Comparison of ENCODE assay signal across 8 mouse cellular contexts in the genomic region with DNA sequence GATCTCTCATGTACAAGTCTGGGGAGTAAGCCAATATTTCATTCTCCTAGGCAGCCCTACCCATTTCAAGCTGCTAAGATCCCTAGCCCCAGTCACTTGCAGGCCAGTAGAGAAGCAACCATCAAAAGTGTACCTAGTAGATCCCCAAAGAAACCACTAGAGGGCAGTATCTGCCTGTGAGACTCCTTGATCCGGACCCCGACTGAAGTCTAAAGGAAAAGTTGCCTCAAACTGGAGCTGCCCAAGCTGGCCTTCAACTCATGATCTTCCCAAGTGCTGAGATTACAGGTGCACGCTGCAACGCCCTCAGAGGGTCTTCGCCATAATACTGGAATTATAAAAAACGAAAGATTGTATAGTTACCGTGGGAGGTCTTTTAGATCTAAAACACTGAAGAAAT. TPM values are rescaled to one million over a fixed set of nuclear protein-coding genes. Genes with fewer than 3 reads are reported as not detected.
DNase-seq lines count a peak whose midpoint lies in the region; ATAC-seq and TF ChIP-seq lines count a peak whose summit lies in the region.
"Had no signal": no experiment of that assay in that cellular context is flagged by ENCODE, and none has a peak within 500 bp of the region (broad histone marks: within the 10 kb centered on the region; RNA-seq: fewer than 3 reads in every experiment).

No protein-coding gene starts in this region.

- peaks cover 23% of the 10 kb centered on the region for H3K4me1 ChIP-seq in E14TG2a.4 (replicated peaks; ENCODE audit: low read depth, low read length)
- H3K4me1 ChIP-seq in heart, postnatal 0 days (ENCODE audit: control insufficient read depth, insufficient read depth), result no peaks in the 10 kb centered on the region
- H3K4me1 ChIP-seq in lung, embryonic 15.5 days, result no peaks in the 10 kb centered on the region
- H3K4me1 ChIP-seq: limb, embryonic 12.5 days had no signal

- no peak overlapping the region for H3K27ac ChIP-seq in heart, postnatal 0 days (ENCODE audit: low read depth)
- H3K27ac ChIP-seq in lung, embryonic 15.5 days, result no peak overlapping the region
- H3K27ac ChIP-seq: limb, embryonic 12.5 days had no signal

- DNase-seq in T-cell, adult 2 months (ENCODE audit: low spot score), result peak; percentile 29
- DNase-seq in embryo, embryonic 10.5 days (ENCODE audit: low spot score), result peak; percentile 92
- DNase-seq in heart, postnatal 0 days (ENCODE audit: low spot score), result peak; percentile 82
- DNase-seq in layer of hippocampus, adult 11-12 months (ENCODE audit: low spot score), result peak; percentile 70
- DNase-seq in retina, embryonic 14.5 days (ENCODE audit: low spot score), result peak; percentile 95

- no peak overlapping the region for H3K4me3 ChIP-seq in E14TG2a.4 (replicated peaks; ENCODE audit: low read length)
- H3K4me3 ChIP-seq in heart, postnatal 0 days (ENCODE audit: low read depth, low read length), result no peak overlapping the region
- no peak overlapping the region for H3K4me3 ChIP-seq in lung, embryonic 15.5 days
- H3K4me3 ChIP-seq: limb, embryonic 12.5 days had no signal

- H3K36me3 ChIP-seq in E14TG2a.4 (ENCODE audit: insufficient read depth, low read length), result no peaks in the 10 kb centered on the region
- no peaks in the 10 kb centered on the region for H3K36me3 ChIP-seq in heart, postnatal 0 days (replicated peaks; ENCODE audit: control insufficient read depth, insufficient read depth, low read length)
- no peaks in the 10 kb centered on the region for H3K36me3 ChIP-seq in lung, embryonic 15.5 days
- H3K36me3 ChIP-seq: limb, embryonic 12.5 days had no signal

- TF ChIP-seq CTCF in E14TG2a.4 (conservative IDR thresholded peaks at IDR 0.05; ENCODE audit: low read length), result peak; percentile 78
- peak; percentile 85 for TF ChIP-seq CTCF in heart, postnatal 0 days (IDR thresholded peaks at IDR 0.05; ENCODE audit: low read depth)

- ATAC-seq in heart, postnatal 0 days (ENCODE audit: insufficient read depth, low read depth), result peak; percentile 66
- peak; percentile 64; the same call in 1 of the 2 replicates for ATAC-seq in lung, embryonic 15.5 days (ENCODE audit: borderline replicate concordance, extremely low read depth, low FRiP score, low TSS enrichment)

- H3K9ac ChIP-seq in heart, postnatal 0 days (replicated peaks; ENCODE audit: low read depth, low read length), result no peak overlapping the region
- H3K9ac ChIP-seq in lung, embryonic 15.5 days, result no peak overlapping the region
- H3K9ac ChIP-seq: limb, embryonic 12.5 days had no signal

- H3K9me3 ChIP-seq in E14TG2a.4 (ENCODE audit: low read length), result no peaks in the 10 kb centered on the region
- no peaks in the 10 kb centered on the region for H3K9me3 ChIP-seq in heart, postnatal 0 days (replicated peaks; ENCODE audit: control insufficient read depth, low read length)
- H3K9me3 ChIP-seq in lung, embryonic 15.5 days, result no peaks in the 10 kb centered on the region
- H3K9me3 ChIP-seq: limb, embryonic 12.5 days had no signal

- no peak for TF ChIP-seq EP300 in heart, postnatal 0 days (IDR thresholded peaks at IDR 0.05; ENCODE audit: low read depth)

- WGBS in heart, postnatal 0 days, result 9% methylated on average over 7 of the region's 7 CpGs
- WGBS in lung, embryonic 15.5 days, result 7% methylated on average over 7 of the region's 7 CpGs

- H3K27me3 ChIP-seq in E14TG2a.4 (ENCODE audit: insufficient read depth, low read length), result peaks cover 11% of the 10 kb centered on the region
- no peaks in the 10 kb centered on the region for H3K27me3 ChIP-seq in heart, postnatal 0 days (ENCODE audit: control insufficient read depth, insufficient read depth, low read length)
- H3K27me3 ChIP-seq in lung, embryonic 15.5 days, result no peaks in the 10 kb centered on the region
- H3K27me3 ChIP-seq: limb, embryonic 12.5 days had no signal

- no peak overlapping the region for H3K4me2 ChIP-seq in heart, postnatal 0 days (ENCODE audit: low read depth, low read length)
- no peak overlapping the region for H3K4me2 ChIP-seq in lung, embryonic 15.5 days
- H3K4me2 ChIP-seq: limb, embryonic 12.5 days had no signal

RNA-seq across cellular contexts. Expression of a gene that starts 7.3 kb away (rescaled TPM):
- not detected in 2 replicates for total RNA-seq in heart, postnatal 0 days (2014; rRNA removed; ENCODE audit: low replicate concordance)
- polyA plus RNA-seq in heart, postnatal 0 days (2015; fragmentation: Nextera tagmentation; extraction: Ambion mirVana), result 0.53 and 0.54 TPM in 2 replicates
- 1.7 TPM in 1 of 2 replicates, not detected in the other for polyA plus RNA-seq in lung, embryonic 15.5 days (2015; fragmentation: Nextera tagmentation; extraction: Ambion mirVana)
- polyA plus RNA-seq: limb, embryonic 12.5 days had no signal

RNA-seq across cellular contexts. Expression of a gene that starts 11.2 kb away (rescaled TPM):
- 4.8 and 12.5 TPM in 2 replicates for total RNA-seq in heart, postnatal 0 days (2014; rRNA removed; ENCODE audit: low replicate concordance)
- 10.2 TPM in 2 replicates for polyA plus RNA-seq in heart, postnatal 0 days (2015; fragmentation: Nextera tagmentation; extraction: Ambion mirVana)
- polyA plus RNA-seq in lung, embryonic 15.5 days (2015; fragmentation: Nextera tagmentation; extraction: Ambion mirVana), result 8.0 and 8.5 TPM in 2 replicates

RNA-seq across cellular contexts. Expression of a gene that starts 11.4 kb away (rescaled TPM):
- total RNA-seq in heart, postnatal 0 days (2014; rRNA removed; ENCODE audit: low replicate concordance), result not detected in 2 replicates
- not detected in 2 replicates for polyA plus RNA-seq in heart, postnatal 0 days (2015; fragmentation: Nextera tagmentation; extraction: Ambion mirVana)
- polyA plus RNA-seq in lung, embryonic 15.5 days (2015; fragmentation: Nextera tagmentation; extraction: Ambion mirVana), result not detected in 2 replicates
- polyA plus RNA-seq: limb, embryonic 12.5 days had no signal

RNA-seq across cellular contexts. Expression of a gene that starts 16.4 kb away (rescaled TPM):
- total RNA-seq in heart, postnatal 0 days (2014; rRNA removed; ENCODE audit: low replicate concordance), result not detected in 2 replicates
- polyA plus RNA-seq in heart, postnatal 0 days (2015; fragmentation: Nextera tagmentation; extraction: Ambion mirVana), result not detected in 2 replicates
- polyA plus RNA-seq in lung, embryonic 15.5 days (2015; fragmentation: Nextera tagmentation; extraction: Ambion mirVana), result not detected in 2 replicates
- polyA plus RNA-seq: limb, embryonic 12.5 days had no signal

RNA-seq across cellular contexts. Expression of a gene that starts 35.5 kb away (rescaled TPM):
- total RNA-seq in heart, postnatal 0 days (2014; rRNA removed; ENCODE audit: low replicate concordance), result not detected in 2 replicates
- polyA plus RNA-seq in heart, postnatal 0 days (2015; fragmentation: Nextera tagmentation; extraction: Ambion mirVana), result 2.2 and 2.6 TPM in 2 replicates
- polyA plus RNA-seq in lung, embryonic 15.5 days (2015; fragmentation: Nextera tagmentation; extraction: Ambion mirVana), result not detected in 2 replicates
- polyA plus RNA-seq: limb, embryonic 12.5 days had no signal

Comparison
In these comparisons a context has a peak if more than half of its experiments do, and no peak if none do; other contexts are left out.
1. DNase-seq: peak in every context shown above with its lines; median percentile 95 in retina, embryonic 14.5 days; 92 in embryo, embryonic 10.5 days; 82 in heart, postnatal 0 days; 70 in layer of hippocampus, adult 11-12 months; 29 in T-cell, adult 2 months.